Mouse (Mus musculus) intestine, embryonic 14.5 days (tissue): ENCODE data around the gene Gpr180. TPM values are rescaled to one million over a fixed set of nuclear protein-coding genes. Genes with fewer than 3 reads are reported as not detected.

Source experiments
- ATAC-seq: fragments of 200-750 bp; cut with Nextera tagmentation; replicated peaks from 2 replicates; pipeline ENCODE4 v1.8.0; 2017; ENCODE audit warnings: low read depth, moderate number of reproducible peaks, moderate TSS enrichment, moderate library complexity; ENCODE audit not compliant: low FRiP score, low TSS enrichment
- DNase-seq: peaks from one replicate; pipeline ENCODE4 v3.0.0-alpha.2; 2018; ENCODE audit warnings: low spot score
- H3K27ac ChIP-seq: fragments of 300-500 bp; sonication (generic); 2 replicates; pipeline ENCODE4 v1.5.1; 2014; ENCODE audit warnings: low read depth, mild to moderate bottlenecking, control low read depth
- H3K27me3 ChIP-seq: fragments of 300-500 bp; sonication (generic); replicated peaks from 2 replicates; pipeline ENCODE4 v1.6.1; 2014; ENCODE audit warnings: low read length, control low read depth; ENCODE audit not compliant: control insufficient read depth, insufficient read depth
- H3K36me3 ChIP-seq: fragments of 300-500 bp; sonication (generic); 2 replicates; pipeline ENCODE4 v1.6.1; 2014; ENCODE audit warnings: low read length, control low read depth; ENCODE audit not compliant: control insufficient read depth, insufficient read depth
- H3K4me1 ChIP-seq: fragments of 300-500 bp; sonication (generic); replicated peaks from 2 replicates; pipeline ENCODE4 v1.6.1; 2014; ENCODE audit warnings: low read length, control low read depth, mixed read lengths; ENCODE audit not compliant: control insufficient read depth, insufficient read depth
- H3K4me2 ChIP-seq: fragments of 300-500 bp; sonication (generic); 2 replicates; pipeline ENCODE4 v1.6.1; 2014; ENCODE audit warnings: low read length
- H3K4me3 ChIP-seq: fragments of 300-500 bp; sonication (generic); 2 replicates; pipeline ENCODE4 v1.5.1; 2014; ENCODE audit warnings: low read depth, low read length, control low read depth, mixed read lengths
- H3K9ac ChIP-seq: fragments of 300-500 bp; sonication (generic); 2 replicates; pipeline ENCODE4 v1.6.1; 2014; ENCODE audit warnings: mild to moderate bottlenecking, low read length
- H3K9me3 ChIP-seq: fragments of 300-500 bp; sonication (generic); 2 replicates; pipeline ENCODE4 v1.6.1; 2016; ENCODE audit warnings: low read length, control low read depth; ENCODE audit not compliant: control insufficient read depth
- WGBS: fragments of 180-500 bp; shearing (Covaris S2); extraction: QIAGEN DNeasy Blood & Tissue Kit; methylation state at CpG from one replicate; pipeline ENCODE4 v1.1.7; 2014; 5-methylcytosine and 5-hydroxymethylcytosine counted together
- polyA plus RNA-seq: library from polyadenylated mRNA; unstranded; fragments of >200 nt; fragmentation: Nextera tagmentation; extraction: Ambion mirVana; gene quantifications from 2 replicates; pipeline ENCODE4 v1.2.1, GENCODE M21; 2014

Gpr180 gene
- polyA plus RNA-seq, 1 experiment from 2014 or later = 54.4 TPM

DNA sequence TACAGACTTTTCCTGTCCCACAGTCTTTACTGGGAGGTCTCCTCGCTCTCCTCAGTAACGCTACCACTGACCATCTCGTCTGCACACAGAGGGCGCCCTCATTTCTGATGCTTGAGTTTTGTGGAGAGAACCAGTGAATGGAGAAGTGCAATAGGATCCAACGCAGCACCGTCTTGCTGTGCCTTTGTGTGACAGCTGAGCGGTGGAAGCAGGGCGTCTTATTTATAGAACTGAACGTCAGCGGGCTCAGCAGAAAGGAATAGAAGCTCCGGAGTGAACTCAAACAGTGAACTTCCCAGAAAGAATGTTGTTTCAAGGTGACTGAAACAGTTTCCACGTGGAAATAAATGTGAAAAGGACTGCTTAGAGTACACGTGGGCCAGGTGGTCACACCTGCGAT, 25.7 kb downstream of the Gpr180 start:
- DNase-seq = no peak
- peaks cover 51% of the 10 kb centered on the region for H3K36me3 ChIP-seq

GRCm38 (mm10) chr14:118168776-118169175, 31.8 kb downstream of the Gpr180 start:
- no peaks in the 10 kb centered on the region for H3K4me1 ChIP-seq
- 0 out of 2 replicates have a peak, but pooled peaks cover 6% of the 10 kb centered on the region for H3K36me3 ChIP-seq
- H3K9ac ChIP-seq = no peak overlapping the region
- no peak for ATAC-seq
- H3K9me3 ChIP-seq = no peaks in the 10 kb centered on the region
- no peak for DNase-seq
- H3K4me2 ChIP-seq = no peak overlapping the region
- no peak overlapping the region for H3K4me3 ChIP-seq
- H3K27me3 ChIP-seq = no peaks in the 10 kb centered on the region
- 97% methylated on average over 4 of the region's 4 CpGs for WGBS
- H3K27ac ChIP-seq = no peak overlapping the region

More for the DNA sequence above, 25.7 kb downstream of the Gpr180 start:
- H3K4me2 ChIP-seq = no peak overlapping the region
- ATAC-seq = no peak
- 84% methylated on average over 14 of the region's 14 CpGs for WGBS
- H3K9me3 ChIP-seq = no peaks in the 10 kb centered on the region
- no peaks in the 10 kb centered on the region for H3K27me3 ChIP-seq
- no peak overlapping the region for H3K4me3 ChIP-seq
- no peak overlapping the region for H3K27ac ChIP-seq
- H3K4me1 ChIP-seq = no peaks in the 10 kb centered on the region
- no peak overlapping the region for H3K9ac ChIP-seq

GRCm38 (mm10) chr14:118173590-118174203, 36.7 kb downstream of the Gpr180 start:
- DNase-seq = no peak
- Histone ChIP-seq H3K4me3 (no peak overlapping the region), H3K27ac (no peak overlapping the region), H3K36me3 (0 out of 2 replicates have a peak, but pooled peaks cover 3% of the 10 kb centered on the region), H3K27me3 (no peaks in the 10 kb centered on the region), H3K4me2 (no peak overlapping the region), H3K9ac (no peak overlapping the region), H3K9me3 (no peaks in the 10 kb centered on the region), H3K4me1 (no peaks in the 10 kb centered on the region)
- ATAC-seq = no peak
- WGBS = 79% methylated on average over 11 of the region's 11 CpGs

- Histone ChIP-seq H3K4me2 (no peak overlapping the region), H3K36me3 (0 out of 2 replicates have a peak, but pooled peaks cover 2% of the 10 kb centered on the region), H3K4me3 (no peak overlapping the region), H3K4me1 (no peaks in the 10 kb centered on the region), H3K9me3 (no peaks in the 10 kb centered on the region), H3K9ac (no peak overlapping the region), H3K27me3 (no peaks in the 10 kb centered on the region), H3K27ac (no peak overlapping the region)
- DNase-seq (no peak), ATAC-seq (no peak)
- WGBS = 82% methylated on average over 30 of the region's 30 CpGs
Measured at GRCm38 (mm10) chr14:118175071-118175693, 38.2 kb downstream of the Gpr180 start.

GRCm38 (mm10) chr14:118175694-118176085, 38.7 kb downstream of the Gpr180 start:
- Histone ChIP-seq H3K27me3 (no peaks in the 10 kb centered on the region), H3K9ac (no peak overlapping the region), H3K27ac (no peak overlapping the region), H3K9me3 (no peaks in the 10 kb centered on the region), H3K4me3 (no peak overlapping the region), H3K36me3 (no peaks in the 10 kb centered on the region), H3K4me2 (no peak overlapping the region), H3K4me1 (no peaks in the 10 kb centered on the region)
- DNase-seq (no peak), ATAC-seq (no peak)
- 80% methylated on average over 12 of the region's 12 CpGs for WGBS

- H3K27ac ChIP-seq = no peak overlapping the region
- no peak overlapping the region; the same call in 1 of the 2 replicates for H3K4me2 ChIP-seq
- H3K9me3 ChIP-seq = no peaks in the 10 kb centered on the region
- ATAC-seq = no peak
- H3K36me3 ChIP-seq = no peaks in the 10 kb centered on the region
- no peak overlapping the region for H3K4me3 ChIP-seq
- H3K9ac ChIP-seq = no peak overlapping the region
- H3K4me1 ChIP-seq = no peaks in the 10 kb centered on the region
- no peak for DNase-seq
- no peaks in the 10 kb centered on the region for H3K27me3 ChIP-seq
- 22% methylated on average over 1 of the region's 1 CpGs for WGBS
Measured at GRCm38 (mm10) chr14:118179251-118179650, 42.3 kb downstream of the Gpr180 start.

DNA sequence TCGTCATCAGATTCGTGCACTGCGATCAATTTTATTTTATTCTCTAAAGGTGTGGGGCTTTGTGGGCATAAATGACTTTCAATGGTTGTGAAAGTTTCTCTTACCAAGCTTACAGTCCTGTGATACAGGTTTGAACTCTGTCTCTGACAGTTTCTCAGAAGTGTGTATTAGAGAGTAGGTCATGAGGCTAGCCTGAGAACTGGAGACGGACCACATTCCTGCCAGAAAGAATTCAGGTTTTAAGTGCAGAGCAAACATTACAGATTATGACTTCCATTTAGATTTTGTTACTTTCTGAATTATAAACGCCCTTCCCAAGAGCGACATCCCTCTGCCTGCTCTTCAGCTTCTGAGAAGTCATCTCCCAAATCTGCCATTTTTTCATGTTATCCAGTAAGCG, 42.7 kb downstream of the Gpr180 start:
- peak overlapping the region; percentile 61 for H3K9ac ChIP-seq
- 32% methylated on average over 7 of the region's 7 CpGs for WGBS
- H3K4me3 ChIP-seq = peak overlapping the region; percentile 50
- no peaks in the 10 kb centered on the region for H3K36me3 ChIP-seq
- H3K27me3 ChIP-seq = no peaks in the 10 kb centered on the region
- peak overlapping the region; percentile 91 for H3K4me2 ChIP-seq
- peak; percentile 53 for DNase-seq
- H3K27ac ChIP-seq = peak overlapping the region; percentile 74; the same call in 1 of the 2 replicates
- no peaks in the 10 kb centered on the region for H3K4me1 ChIP-seq
- H3K9me3 ChIP-seq = no peaks in the 10 kb centered on the region
- ATAC-seq = no peak

GRCm38 (mm10) chr14:118180117-118180557, 43.2 kb downstream of the Gpr180 start:
- Histone ChIP-seq H3K4me2 (peak overlapping the region; percentile 91), H3K9ac (peak overlapping the region; percentile 61), H3K9me3 (no peaks in the 10 kb centered on the region), H3K4me3 (peak overlapping the region; percentile 50), H3K36me3 (no peaks in the 10 kb centered on the region), H3K27me3 (no peaks in the 10 kb centered on the region), H3K27ac (peak overlapping the region; percentile 74), H3K4me1 (no peaks in the 10 kb centered on the region)
- ATAC-seq (peak; percentile 83), DNase-seq (peak; percentile 85)
- WGBS = 0% methylated on average over 20 of the region's 20 CpGs
